Mouse (Mus musculus): ENCODE results near the gene Il4ra. TPM values are rescaled to one million over a fixed set of nuclear protein-coding genes. Genes with fewer than 3 reads are reported as not detected.

Il4ra gene
- polyA plus RNA-seq, 2 experiments, result 2.4 to 2.8 TPM

GRCm38 (mm10) chr7:125606265-125607164 is 54.6 kb downstream of the Il4ra start:
- H3K9me3 ChIP-seq (ENCODE audit: control insufficient read depth, low read length), result no peaks in the 10 kb centered on the region
- H3K4me1 ChIP-seq (replicated peaks; ENCODE audit: control insufficient read depth in 2 of 2, insufficient read depth in 2 of 2, low read length in 1 of 2), result 0 out of 4 replicates have a peak, but pooled peaks cover 0 to 2% of the 10 kb centered on the region in 2 experiments
- no peak for DNase-seq (ENCODE audit: low read depth in 3 of 3, low spot score in 3 of 3)
- H3K9ac ChIP-seq (replicated peaks), result no peak overlapping the region
- H3K27me3 ChIP-seq (ENCODE audit: control insufficient read depth, insufficient read depth, low read length), result no peaks in the 10 kb centered on the region
- no peak for TF ChIP-seq CTCF (IDR thresholded peaks at IDR 0.05; ENCODE audit: low read depth)
- TF ChIP-seq EP300 (IDR thresholded peaks at IDR 0.05; ENCODE audit: low read depth), result no peak
- ATAC-seq (ENCODE audit: insufficient read depth), result no peak
- 55% methylated on average over 2 of the region's 2 CpGs for WGBS (ENCODE audit: insufficient replicate concordance)
- no peak overlapping the region for H3K27ac ChIP-seq
- H3K4me2 ChIP-seq (ENCODE audit: low read depth), result no peak overlapping the region
- H3K36me3 ChIP-seq (replicated peaks; ENCODE audit: control insufficient read depth, insufficient read depth, low read depth), result no peaks in the 10 kb centered on the region
- no peak overlapping the region for H3K4me3 ChIP-seq (ENCODE audit: insufficient read depth in 1 of 2, low read depth in 2 of 2, low read length in 2 of 2)

GRCm38 (mm10) chr7:125607384-125608182 is 55.7 kb downstream of the Il4ra start:
- no peaks in the 10 kb centered on the region for H3K4me1 ChIP-seq (replicated peaks; ENCODE audit: control insufficient read depth in 2 of 2, insufficient read depth in 2 of 2, low read length in 1 of 2)
- no peak overlapping the region for H3K9ac ChIP-seq (replicated peaks)
- H3K27ac ChIP-seq, result no peak overlapping the region
- H3K36me3 ChIP-seq (replicated peaks; ENCODE audit: control insufficient read depth, insufficient read depth, low read depth), result no peaks in the 10 kb centered on the region
- no peak for DNase-seq (ENCODE audit: low read depth in 3 of 3, low spot score in 3 of 3)
- WGBS (ENCODE audit: insufficient replicate concordance), result 24% methylated on average over 6 of the region's 6 CpGs
- no peaks in the 10 kb centered on the region for H3K27me3 ChIP-seq (ENCODE audit: control insufficient read depth, insufficient read depth, low read length)
- H3K4me3 ChIP-seq (ENCODE audit: insufficient read depth in 1 of 2, low read depth in 2 of 2, low read length in 2 of 2), result no peak overlapping the region
- no peak for ATAC-seq (ENCODE audit: insufficient read depth)
- H3K4me2 ChIP-seq (ENCODE audit: low read depth), result no peak overlapping the region
- H3K9me3 ChIP-seq (ENCODE audit: control insufficient read depth, low read length), result no peaks in the 10 kb centered on the region
- TF ChIP-seq EP300 (IDR thresholded peaks at IDR 0.05; ENCODE audit: low read depth), result no peak
- TF ChIP-seq CTCF (IDR thresholded peaks at IDR 0.05; ENCODE audit: low read depth), result no peak

- no peaks in the 10 kb centered on the region for H3K27me3 ChIP-seq (ENCODE audit: control insufficient read depth, insufficient read depth, low read length)
These were observed 56.3 kb downstream of the Il4ra start for GRCm38 (mm10) chr7:125608183-125608688.

GRCm38 (mm10) chr7:125613579-125613978 is 61.7 kb downstream of the Il4ra start:
- no peaks in the 10 kb centered on the region for H3K27me3 ChIP-seq (ENCODE audit: control insufficient read depth, insufficient read depth, low read length)
- WGBS (ENCODE audit: insufficient replicate concordance), result 51% methylated on average over 5 of the region's 5 CpGs
- H3K4me1 ChIP-seq (replicated peaks; ENCODE audit: control insufficient read depth in 2 of 2, insufficient read depth in 2 of 2, low read length in 1 of 2), result no peaks in the 10 kb centered on the region
- no peak for DNase-seq (ENCODE audit: low read depth in 3 of 3, low spot score in 3 of 3)
- no peaks in the 10 kb centered on the region for H3K9me3 ChIP-seq (ENCODE audit: control insufficient read depth, low read length)
- H3K36me3 ChIP-seq (replicated peaks; ENCODE audit: control insufficient read depth, insufficient read depth, low read depth), result no peaks in the 10 kb centered on the region
- no peak overlapping the region for H3K27ac ChIP-seq
- no peak for ATAC-seq (ENCODE audit: insufficient read depth)
- H3K4me3 ChIP-seq (ENCODE audit: insufficient read depth in 1 of 2, low read depth in 2 of 2, low read length in 2 of 2), result no peak overlapping the region
- no peak for TF ChIP-seq EP300 (IDR thresholded peaks at IDR 0.05; ENCODE audit: low read depth)
- TF ChIP-seq CTCF (IDR thresholded peaks at IDR 0.05; ENCODE audit: low read depth), result no peak
- H3K4me2 ChIP-seq (ENCODE audit: low read depth), result no peak overlapping the region
- H3K9ac ChIP-seq (replicated peaks), result no peak overlapping the region

More at GRCm38 (mm10) chr7:125608183-125608688, 56.3 kb downstream of the Il4ra start:
- TF ChIP-seq CTCF (IDR thresholded peaks at IDR 0.05; ENCODE audit: low read depth) (no peak), EP300 (IDR thresholded peaks at IDR 0.05; ENCODE audit: low read depth) (no peak)
- DNase-seq (ENCODE audit: low read depth in 3 of 3, low spot score in 3 of 3) (no peak), ATAC-seq (ENCODE audit: insufficient read depth) (no peak)
- Histone ChIP-seq H3K36me3 (replicated peaks; ENCODE audit: control insufficient read depth, insufficient read depth, low read depth) (no peaks in the 10 kb centered on the region), H3K9ac (replicated peaks) (no peak overlapping the region), H3K4me2 (ENCODE audit: low read depth) (no peak overlapping the region), H3K4me1 (replicated peaks; ENCODE audit: control insufficient read depth in 2 of 2, insufficient read depth in 2 of 2, low read length in 1 of 2) (no peaks in the 10 kb centered on the region), H3K9me3 (ENCODE audit: control insufficient read depth, low read length) (no peaks in the 10 kb centered on the region), H3K4me3 (ENCODE audit: insufficient read depth in 1 of 2, low read depth in 2 of 2, low read length in 2 of 2) (no peak overlapping the region), H3K27ac (no peak overlapping the region)
- 60% methylated on average over 4 of the region's 4 CpGs for WGBS (ENCODE audit: insufficient replicate concordance)

GRCm38 (mm10) chr7:125615453-125615852 is 63.5 kb downstream of the Il4ra start:
- Histone ChIP-seq H3K4me1 (replicated peaks; ENCODE audit: control insufficient read depth in 2 of 2, insufficient read depth in 2 of 2, low read length in 1 of 2) (no peaks in the 10 kb centered on the region), H3K27ac (no peak overlapping the region), H3K36me3 (replicated peaks; ENCODE audit: control insufficient read depth, insufficient read depth, low read depth) (no peaks in the 10 kb centered on the region), H3K27me3 (ENCODE audit: control insufficient read depth, insufficient read depth, low read length) (no peaks in the 10 kb centered on the region), H3K4me3 (ENCODE audit: insufficient read depth in 1 of 2, low read depth in 2 of 2, low read length in 2 of 2) (no peak overlapping the region), H3K4me2 (ENCODE audit: low read depth) (no peak overlapping the region), H3K9me3 (ENCODE audit: control insufficient read depth, low read length) (no peaks in the 10 kb centered on the region), H3K9ac (replicated peaks) (no peak overlapping the region)
- no peak for DNase-seq (ENCODE audit: low read depth in 3 of 3, low spot score in 3 of 3)
- WGBS (ENCODE audit: insufficient replicate concordance), result 68% methylated on average over 7 of the region's 7 CpGs
- ATAC-seq (ENCODE audit: insufficient read depth), result no peak
- TF ChIP-seq EP300 (IDR thresholded peaks at IDR 0.05; ENCODE audit: low read depth) (no peak), CTCF (IDR thresholded peaks at IDR 0.05; ENCODE audit: low read depth) (no peak)

Data from liver, embryonic 14.5 days (tissue).